In genomic region chr8:6573492-6573891, GRCm38 (mm10) we compare ENCODE assay signal across 26 mouse cellular contexts.
"Had no signal": no experiment of that assay in that cellular context is flagged by ENCODE, and none has a peak within 500 bp of the region (broad histone marks: within the 10 kb centered on the region; RNA-seq: fewer than 3 reads in every experiment).

No protein-coding gene starts in this region.

- ATAC-seq: forebrain, embryonic 14.5 days; forebrain, embryonic 15.5 days; forebrain, embryonic 16.5 days; forebrain, postnatal 0 days had no signal

- H3K9ac ChIP-seq: embryonic facial prominence, embryonic 12.5 days; embryonic facial prominence, embryonic 13.5 days; embryonic facial prominence, embryonic 15.5 days; forebrain, embryonic 12.5 days; forebrain, embryonic 15.5 days; forebrain, postnatal 0 days had no signal

- H3K9me3 ChIP-seq: embryonic facial prominence, embryonic 10.5 days; embryonic facial prominence, embryonic 12.5 days; embryonic facial prominence, embryonic 13.5 days; embryonic facial prominence, embryonic 15.5 days; forebrain, embryonic 10.5 days; forebrain, embryonic 12.5 days; forebrain, embryonic 15.5 days had no signal

- H3K4me2 ChIP-seq: embryonic facial prominence, embryonic 12.5 days; embryonic facial prominence, embryonic 13.5 days; embryonic facial prominence, embryonic 15.5 days; forebrain, embryonic 12.5 days; forebrain, embryonic 15.5 days had no signal

- H3K27ac ChIP-seq: embryonic facial prominence, embryonic 10.5 days; embryonic facial prominence, embryonic 12.5 days; embryonic facial prominence, embryonic 13.5 days; embryonic facial prominence, embryonic 15.5 days; forebrain, embryonic 10.5 days; forebrain, embryonic 12.5 days; forebrain, embryonic 15.5 days; gastrocnemius, adult 2 months; heart, adult 2 months had no signal

- H3K36me3 ChIP-seq: embryonic facial prominence, embryonic 10.5 days; embryonic facial prominence, embryonic 12.5 days; embryonic facial prominence, embryonic 13.5 days; embryonic facial prominence, embryonic 15.5 days; forebrain, embryonic 10.5 days; forebrain, embryonic 12.5 days; forebrain, embryonic 15.5 days had no signal

- DNase-seq: cerebellum, adult 9-10 months; cerebellum, adult 9-11 months; cerebellum, postnatal 10 days; cerebellum, postnatal 14 days; cerebellum, postnatal 25 days; cerebellum, postnatal 36 days; embryo, embryonic 11 days; forebrain, postnatal 0 days; gastrocnemius, adult 2 months; gastrocnemius, postnatal 10 days; gastrocnemius, postnatal 14 days; gastrocnemius, postnatal 25 days; gastrocnemius, postnatal 36 days; heart, adult 11 months; heart, adult 18-20 months; heart, adult 2 months had no signal

- H3K27me3 ChIP-seq: embryonic facial prominence, embryonic 12.5 days; embryonic facial prominence, embryonic 13.5 days; embryonic facial prominence, embryonic 15.5 days; forebrain, embryonic 12.5 days; forebrain, embryonic 15.5 days had no signal

- H3K4me1 ChIP-seq: embryonic facial prominence, embryonic 10.5 days; embryonic facial prominence, embryonic 12.5 days; embryonic facial prominence, embryonic 13.5 days; embryonic facial prominence, embryonic 15.5 days; forebrain, embryonic 12.5 days; forebrain, embryonic 15.5 days had no signal

- H3K4me3 ChIP-seq: embryonic facial prominence, embryonic 10.5 days; embryonic facial prominence, embryonic 12.5 days; embryonic facial prominence, embryonic 13.5 days; embryonic facial prominence, embryonic 15.5 days; erythroblast, embryonic 14.5 days; forebrain, embryonic 10.5 days; forebrain, embryonic 12.5 days; forebrain, embryonic 15.5 days; gastrocnemius, adult 2 months; heart, adult 2 months had no signal
